Mouse (Mus musculus) ES-Bruce4 (cell line): ENCODE measurements around the gene Ttll5.

Experiments
- CTCF ChIP-seq: IDR thresholded peaks from one replicate; pipeline ENCODE4 v1.8.1; 2011; ENCODE audit warnings: low read depth, low read length
- POLR2A ChIP-seq: IDR thresholded peaks from one replicate; pipeline ENCODE4 v1.8.1; 2011; ENCODE audit warnings: low read length; ENCODE audit not compliant: insufficient read depth

DNA sequence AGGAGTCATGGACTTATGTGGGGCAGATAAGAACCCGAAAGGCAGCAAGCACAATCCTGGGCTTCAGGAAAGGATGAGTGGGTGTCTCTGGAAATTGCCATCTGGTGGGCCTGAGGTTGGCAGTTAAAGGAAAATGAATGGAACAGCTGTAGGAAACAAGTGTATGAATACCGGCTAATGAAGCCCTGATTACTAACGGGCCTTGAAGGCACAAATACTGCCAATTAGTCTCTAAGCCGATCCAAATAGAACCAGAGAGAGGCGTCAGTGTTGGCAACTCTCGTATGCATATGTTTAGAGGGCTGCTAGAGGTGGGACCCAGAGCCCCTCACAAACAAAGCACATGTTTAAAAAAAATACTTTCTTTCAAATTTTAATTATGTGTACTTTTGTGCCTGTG is 247.0 kb downstream of the Ttll5 start:
- TF ChIP-seq CTCF (no peak), POLR2A (no peak)
